Mouse (Mus musculus): ENCODE data around the gene Lrch4.
"Not testable (repeated sequence)": the region's sequence is repeated elsewhere in the genome, so short reads cannot be mapped to it uniquely, and the experiment has no call there.

Lrch4 gene

DNA sequence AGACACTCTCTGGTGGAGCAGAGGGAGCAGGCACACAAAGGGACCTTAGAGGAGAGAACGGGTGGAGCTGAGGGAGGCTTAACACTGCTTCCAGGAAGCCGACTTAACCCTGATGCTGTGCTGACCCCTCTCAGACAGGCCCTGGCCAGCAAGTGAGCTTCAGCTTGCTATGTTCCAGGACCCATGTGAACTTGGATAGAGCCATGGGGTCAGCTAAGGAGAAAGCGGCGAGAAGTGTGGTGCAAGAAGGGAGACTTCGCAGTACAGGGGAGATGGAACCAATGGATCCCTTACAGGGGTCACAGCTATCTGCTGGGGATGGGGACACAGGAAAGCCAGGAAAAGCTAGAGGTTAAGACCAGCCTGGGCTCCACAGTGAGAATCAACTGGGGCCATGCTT, 15.8 kb upstream of the Lrch4 start:
- DNase-seq (ENCODE audit: low spot score), result no peak

DNA sequence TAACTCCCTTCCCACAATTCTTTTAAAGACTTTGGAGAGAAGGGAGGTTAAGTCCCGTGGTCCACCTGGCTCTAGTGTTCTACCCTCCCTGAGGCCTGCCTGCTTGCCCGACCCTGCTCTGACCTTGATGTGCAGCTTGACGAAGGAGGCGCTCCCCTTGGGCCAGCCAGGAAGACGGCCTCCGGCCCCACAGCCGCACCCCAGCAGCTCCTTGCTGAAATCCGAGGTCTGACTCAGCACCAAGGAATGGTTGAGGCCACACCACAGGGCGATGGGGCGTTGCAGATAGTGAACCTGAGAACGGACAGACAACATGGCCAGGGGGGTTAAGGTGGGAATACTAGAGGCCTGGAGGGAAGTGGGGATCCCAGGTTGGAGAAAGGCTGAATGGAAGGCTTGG, 15.4 kb upstream of the Lrch4 start, which contains the start of gene Pcolce:
Gene Pcolce, minus strand, starts transcription at position 235 of the 400 bp plus-strand sequence.
- no peak for DNase-seq (ENCODE audit: low spot score)

DNA sequence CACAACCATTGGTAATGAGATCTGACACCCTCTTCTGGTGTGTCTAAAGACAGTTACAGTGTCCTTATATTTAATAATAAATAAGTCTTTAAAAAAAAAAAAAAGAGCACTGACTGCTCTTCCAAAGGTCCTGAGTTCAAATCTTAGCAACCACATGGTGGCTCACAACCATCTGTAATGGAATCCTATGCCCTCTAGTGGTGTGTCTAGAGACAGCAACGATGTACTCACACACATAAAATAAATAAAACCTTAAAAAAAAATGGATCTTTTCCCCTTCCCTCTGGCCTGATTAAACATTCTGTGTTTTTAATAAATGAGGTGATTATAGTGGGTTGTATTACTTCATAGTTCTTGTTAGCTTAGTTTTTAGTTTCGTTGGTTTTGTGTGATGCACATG, 14.0 kb upstream of the Lrch4 start:
- DNase-seq (ENCODE audit: low spot score), result not testable (repeated sequence)

DNA sequence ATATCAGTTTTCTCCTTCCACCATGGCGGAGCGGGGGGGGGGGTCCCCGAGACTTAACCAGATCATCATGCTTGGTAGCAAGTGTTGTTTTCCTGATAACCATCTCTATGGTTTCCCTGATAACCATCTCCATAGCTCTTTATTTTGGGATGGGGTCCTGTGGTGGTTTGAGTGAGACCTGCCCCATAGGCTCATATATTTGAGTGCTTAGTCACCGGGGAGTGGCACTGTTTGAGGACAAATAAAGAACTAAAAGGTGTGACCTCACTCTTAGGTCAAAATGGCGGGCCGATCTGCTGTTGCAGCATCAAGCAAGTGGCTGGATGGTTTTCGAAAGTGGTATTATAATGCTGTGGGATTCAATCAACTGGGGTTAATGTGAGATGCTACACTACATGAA, 13.6 kb upstream of the Lrch4 start:
- DNase-seq (ENCODE audit: low spot score), result no peak

DNA sequence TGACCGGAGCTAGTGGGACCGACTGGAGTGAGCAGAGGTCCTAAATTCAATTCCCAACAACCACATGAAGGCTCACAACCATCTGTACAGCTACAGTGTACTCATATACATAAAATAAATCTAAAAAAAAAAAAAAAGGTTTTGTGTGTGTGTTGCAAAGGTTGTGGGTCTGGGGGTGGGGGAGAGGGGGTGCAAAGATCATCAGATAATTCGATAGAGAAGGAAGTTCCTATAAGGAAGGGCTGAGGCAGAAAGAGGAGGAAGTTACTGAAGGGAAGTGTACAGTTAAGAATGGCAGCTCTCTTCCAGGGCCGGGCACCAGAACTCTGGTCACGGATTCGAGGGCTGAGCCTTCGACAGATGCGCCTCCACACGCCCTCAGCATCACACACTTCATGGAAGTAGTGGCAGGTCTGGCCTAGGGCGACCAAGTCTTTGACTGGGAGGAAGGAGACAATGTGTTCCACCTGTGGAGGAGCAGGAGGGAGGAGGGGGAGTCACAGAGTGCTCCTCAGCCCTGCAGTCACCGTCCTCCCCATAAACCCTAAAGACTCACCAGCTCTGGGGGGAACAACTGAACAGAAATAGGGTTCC, 4.9 kb upstream of the Lrch4 start:
- DNase-seq (ENCODE audit: low spot score), result no peak

DNA sequence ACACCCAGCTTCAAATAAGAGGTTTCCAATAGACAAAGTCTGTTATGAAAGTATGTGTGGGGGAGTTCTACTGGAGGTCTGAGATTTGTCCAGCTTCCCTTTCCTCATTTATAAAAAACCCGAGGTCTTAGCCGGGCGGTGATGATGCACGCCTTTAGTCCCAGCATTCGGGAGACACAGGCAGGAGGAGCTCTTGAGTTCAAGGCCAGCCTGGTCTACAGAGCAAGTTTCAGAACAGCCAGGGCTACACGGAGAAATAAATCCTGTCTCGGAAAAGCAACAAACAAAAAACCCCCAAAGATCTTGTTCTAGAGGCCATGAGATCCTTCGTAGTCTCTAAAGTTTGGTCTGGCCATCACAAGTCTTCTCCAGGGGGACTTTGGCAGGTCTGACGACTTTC, 930 bp upstream of the Lrch4 start:
- DNase-seq (ENCODE audit: low spot score), result no peak

DNA sequence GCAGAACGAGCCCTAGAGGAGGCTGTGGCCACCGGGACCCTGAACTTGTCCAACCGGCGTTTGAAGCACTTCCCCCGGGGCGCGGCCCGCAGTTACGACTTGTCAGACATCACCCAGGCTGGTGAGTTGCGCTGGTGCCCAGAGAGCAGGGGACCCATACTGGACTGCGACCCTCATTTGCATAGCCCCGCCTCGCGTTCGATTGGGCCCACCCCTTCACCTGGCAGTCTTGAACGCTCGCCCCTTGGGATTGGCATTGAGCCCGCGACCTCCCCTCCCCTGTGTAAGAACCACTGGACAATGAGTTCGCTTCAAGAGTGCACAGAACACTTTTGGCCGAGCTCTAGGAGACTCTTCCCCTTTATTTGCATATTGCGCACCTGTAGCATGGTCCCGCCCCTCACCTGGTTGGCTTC, 393 bp downstream of the Lrch4 start:
- DNase-seq (ENCODE audit: low spot score), result no peak

DNA sequence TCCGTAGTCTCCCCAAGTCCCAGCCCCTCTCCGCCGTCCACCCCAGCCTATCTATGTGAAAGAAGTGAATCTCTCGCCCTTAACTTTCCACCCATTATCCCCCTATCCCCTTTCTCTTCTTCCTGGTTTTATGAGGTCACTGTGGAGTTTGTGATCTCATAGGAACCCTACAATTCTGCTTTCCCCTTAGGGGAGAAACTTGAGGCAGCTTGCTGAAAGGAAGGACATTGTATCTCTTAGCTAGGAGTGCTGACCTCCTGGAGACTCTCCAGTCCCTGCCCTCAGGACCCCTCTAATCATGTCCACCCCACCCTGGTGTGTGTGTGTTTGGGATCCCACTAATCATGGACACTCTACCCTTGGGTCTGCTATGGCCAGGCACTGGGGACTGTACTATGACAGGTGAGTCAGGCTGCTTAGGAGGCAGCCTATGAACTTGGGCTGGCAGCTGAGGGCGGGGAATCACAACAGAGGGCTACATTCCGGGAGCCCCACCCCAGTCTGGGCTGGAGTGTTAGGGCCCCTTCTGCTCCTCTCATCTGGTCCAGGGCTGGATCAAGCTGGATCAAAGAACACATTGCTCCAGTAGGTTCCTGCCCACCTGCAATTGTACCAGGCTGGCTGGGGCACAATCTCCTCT, 1.1 kb downstream of the Lrch4 start:
- no peak for DNase-seq (ENCODE audit: low spot score)

DNA sequence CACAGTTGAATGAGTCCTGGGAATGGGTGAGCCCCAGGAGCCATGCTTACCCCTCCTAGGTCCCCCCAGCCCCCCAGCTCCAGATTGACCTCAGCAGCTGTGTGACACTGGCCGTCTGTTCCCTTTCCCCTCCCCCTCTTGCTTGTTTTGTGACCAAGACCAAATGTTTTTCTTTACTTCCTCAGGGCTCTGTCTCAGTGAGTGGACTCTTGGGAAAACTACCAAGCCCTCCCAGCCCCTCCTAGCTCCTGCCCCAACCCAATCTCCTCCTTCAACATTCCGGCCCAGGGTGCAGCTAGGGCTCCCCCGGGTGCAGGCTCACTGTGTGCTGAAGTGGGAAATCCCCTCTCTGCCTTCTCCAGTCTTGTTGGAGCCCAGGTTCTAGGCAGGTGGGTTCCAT, 1.7 kb downstream of the Lrch4 start:
- no peak for DNase-seq (ENCODE audit: low spot score)

DNA sequence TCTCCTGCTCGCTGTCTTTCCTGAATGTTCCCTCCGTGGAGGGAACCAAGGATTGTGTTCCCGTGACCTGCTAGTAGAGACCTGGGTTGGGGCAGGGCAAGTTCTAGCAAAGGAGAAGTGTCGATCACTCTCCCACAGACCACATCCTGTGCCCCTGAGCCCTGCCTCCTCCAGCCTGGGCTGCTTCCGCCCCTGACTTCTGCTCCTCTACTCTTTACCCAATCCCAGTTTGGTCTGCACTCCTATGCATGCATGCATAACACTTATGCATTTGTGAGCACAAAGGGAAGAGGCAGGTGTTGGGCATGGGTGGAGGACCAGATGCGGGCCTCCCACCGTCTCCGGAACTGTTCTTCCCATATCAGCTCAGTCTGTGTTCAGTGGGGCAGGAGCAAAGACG, 2.2 kb downstream of the Lrch4 start:
- DNase-seq (ENCODE audit: low spot score), result no peak

DNA sequence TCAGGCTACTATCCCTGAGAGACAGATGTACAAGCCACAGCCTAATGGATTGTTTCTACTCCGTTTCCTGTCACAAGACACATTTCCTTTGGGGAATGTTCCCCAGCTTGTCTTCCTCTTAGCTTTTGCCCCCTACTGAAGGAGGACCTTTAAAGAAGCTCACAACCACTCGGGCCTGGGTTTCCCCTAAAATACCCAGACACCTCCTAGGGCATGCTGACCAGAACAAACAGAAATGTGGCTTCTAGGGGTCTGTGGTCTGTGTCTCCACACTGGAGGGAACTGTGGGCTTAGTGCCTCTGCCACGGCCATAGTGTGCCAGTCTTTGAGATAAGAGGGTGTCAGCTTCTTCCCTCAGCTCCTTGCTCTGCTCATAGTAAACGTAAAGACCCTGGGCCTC, 2.7 kb downstream of the Lrch4 start:
- no peak for DNase-seq (ENCODE audit: low spot score)

DNA sequence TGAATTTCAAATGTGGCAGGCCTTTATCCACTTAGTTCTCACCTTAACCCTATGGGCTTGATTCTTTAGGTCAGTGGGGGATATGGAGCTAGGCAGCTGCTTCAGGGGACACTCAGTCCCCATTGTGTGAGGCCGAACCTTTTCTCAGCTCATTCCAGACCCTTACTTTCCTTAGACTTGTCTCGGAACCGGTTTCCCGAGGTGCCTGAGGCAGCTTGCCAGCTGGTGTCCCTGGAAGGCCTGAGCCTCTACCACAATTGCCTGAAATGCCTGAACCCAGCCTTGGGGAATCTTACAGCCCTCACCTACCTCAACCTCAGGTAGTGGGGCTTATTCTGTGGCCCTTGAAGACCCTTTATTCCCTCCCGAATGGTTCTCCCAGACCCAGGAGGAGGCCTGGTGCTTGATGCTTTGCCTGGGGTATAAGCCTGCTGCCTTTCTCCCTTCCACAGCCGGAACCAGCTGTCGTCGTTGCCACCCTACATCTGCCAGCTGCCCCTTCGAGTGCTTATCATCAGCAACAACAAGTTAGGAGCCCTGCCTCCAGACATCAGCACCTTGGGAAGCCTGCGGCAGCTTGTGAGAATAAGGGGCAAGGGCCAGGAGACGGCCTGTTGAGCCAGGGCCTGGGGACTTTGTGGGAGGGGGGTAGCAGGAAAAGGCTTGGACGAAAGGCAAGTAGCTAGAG, 4.6 kb downstream of the Lrch4 start:
- no peak for DNase-seq (ENCODE audit: low spot score)

DNA sequence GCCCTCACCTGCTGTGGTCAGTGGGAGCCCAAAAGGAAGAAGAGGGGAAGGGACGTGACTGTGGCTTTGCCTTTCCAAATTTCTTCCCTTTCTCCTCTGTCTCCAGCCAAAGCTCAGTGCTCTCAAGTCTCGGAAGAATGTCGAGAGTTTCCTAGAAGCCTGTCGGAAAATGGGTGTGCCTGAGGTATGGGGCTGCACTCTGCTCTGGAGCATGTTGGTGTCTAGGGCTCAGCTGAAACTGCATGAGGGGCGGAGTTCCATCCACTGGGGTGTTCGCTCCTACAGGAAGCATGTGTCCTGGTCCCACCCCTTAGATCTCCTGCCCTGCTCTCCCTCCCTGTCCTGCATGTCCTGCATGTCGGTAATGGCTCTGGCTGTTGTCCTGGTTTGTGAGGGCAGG, 10.6 kb downstream of the Lrch4 start:
- no peak for DNase-seq (ENCODE audit: low spot score)

DNA sequence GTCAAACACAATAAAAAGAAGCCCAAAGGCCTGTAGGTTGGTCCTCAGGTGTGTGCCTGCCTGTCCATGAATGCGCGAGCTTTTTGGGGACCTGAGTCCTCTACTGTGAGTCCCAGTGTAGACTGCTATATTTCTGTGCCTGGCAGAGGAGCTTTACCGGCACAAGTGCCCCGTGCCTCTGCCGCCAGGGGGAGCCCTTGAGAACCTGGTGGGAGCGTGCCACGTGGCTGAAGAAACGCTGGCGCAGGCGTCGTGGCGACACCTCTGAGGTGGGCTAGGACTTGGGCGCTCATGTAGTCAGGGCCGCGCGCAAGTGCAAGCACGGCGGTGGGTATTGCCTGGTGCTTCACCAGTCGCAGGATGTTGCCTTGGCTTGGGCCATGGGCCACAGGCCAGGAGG, 12.1 kb downstream of the Lrch4 start, which contains the start of gene Sap25:
Gene Sap25, plus strand, starts transcription at position 281 of the 400 bp plus-strand sequence.
- DNase-seq (ENCODE audit: low spot score), result no peak

DNA sequence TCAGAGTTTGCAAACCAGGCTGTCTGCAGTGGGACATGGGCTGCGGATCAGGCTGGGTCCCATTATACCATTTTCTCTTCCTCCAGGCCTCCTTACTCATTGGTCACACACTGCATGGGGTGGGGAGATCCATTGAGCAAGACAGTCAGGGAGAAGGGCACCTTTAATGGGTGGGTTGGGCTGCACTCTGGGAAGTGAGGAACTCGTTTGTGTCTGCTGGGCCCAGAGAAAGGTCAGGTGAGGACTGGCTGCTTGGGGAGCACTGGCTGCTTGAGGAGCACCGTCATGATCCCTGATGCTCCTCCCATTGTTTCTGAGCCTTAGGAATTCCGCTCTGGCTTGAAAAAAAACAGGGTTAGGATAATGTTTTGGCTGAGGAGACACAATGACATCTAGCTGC, 14.0 kb downstream of the Lrch4 start:
- DNase-seq (ENCODE audit: low spot score), result no peak

DNA sequence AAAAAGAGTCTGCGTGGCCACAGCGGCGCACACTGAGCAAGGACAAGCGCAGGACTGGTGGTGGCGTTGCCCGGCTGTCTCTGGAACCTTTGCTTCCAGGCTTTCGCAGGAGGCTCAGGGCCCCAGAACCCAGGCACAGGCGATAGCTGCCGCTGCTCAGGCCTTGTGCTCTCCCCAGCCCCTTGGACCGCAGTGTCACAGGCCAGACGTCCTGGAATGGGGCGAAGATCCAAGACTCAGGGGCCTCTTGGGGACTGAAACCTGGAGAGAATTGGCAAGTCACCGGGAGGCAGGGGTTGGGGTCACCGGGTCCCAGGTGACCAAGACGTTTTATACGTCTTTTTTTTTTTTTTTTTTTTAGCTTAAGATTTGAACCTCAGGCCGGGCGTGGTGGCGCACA, 15.6 kb downstream of the Lrch4 start:
- no peak for DNase-seq (ENCODE audit: low spot score)

DNA sequence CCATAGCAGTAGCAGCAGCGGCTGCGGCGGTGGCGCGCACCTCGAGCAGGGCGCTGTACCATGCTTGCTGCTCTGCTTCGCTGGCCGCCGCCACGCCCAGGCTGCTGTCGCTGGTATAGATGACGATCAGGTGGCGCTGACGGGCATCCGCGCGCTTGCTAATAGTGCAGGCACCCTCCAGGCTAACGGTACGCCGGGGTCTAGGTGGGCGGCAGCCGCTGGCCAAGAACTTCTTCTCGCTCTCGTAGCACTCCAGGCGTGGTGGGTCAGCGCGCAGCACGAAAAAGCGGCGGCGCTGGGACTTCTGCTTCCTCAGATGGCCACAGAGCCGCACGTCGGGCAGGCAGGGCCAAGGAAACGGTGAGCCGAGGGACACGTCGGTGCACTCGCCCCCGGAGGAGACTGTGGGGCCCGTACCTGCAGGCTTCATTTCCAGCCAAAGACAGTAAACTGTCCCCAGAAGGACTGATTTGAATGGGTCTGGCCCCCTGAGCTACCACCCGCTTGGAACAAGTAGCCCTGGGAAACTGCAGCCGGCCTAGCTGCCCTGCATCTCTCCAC, 16.2 kb downstream of the Lrch4 start:
- DNase-seq (ENCODE audit: low spot score), result no peak

DNA sequence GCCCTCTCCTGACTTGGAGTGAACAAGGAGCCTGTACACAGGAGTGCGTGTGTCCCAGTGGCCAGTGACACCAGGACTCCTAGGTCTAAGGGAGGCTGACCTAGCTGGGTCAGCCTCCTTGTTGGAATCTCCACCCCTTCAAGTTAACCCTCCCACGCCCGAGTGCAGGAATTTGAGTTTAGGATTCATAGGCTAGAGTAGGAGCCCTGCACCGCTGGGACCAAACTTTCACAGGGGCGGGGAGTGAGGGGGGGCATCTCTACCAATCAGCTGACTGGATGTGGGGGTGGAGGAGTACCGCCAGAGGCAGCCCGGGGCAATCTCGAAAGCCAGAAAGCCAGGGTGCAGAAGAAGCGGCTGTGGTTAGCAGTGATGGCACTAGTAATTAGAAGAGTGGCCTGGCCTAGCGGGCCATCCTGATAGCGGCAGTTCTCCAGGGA, 16.8 kb downstream of the Lrch4 start, which contains the start of gene Irs3:
Gene Irs3, minus strand, starts transcription at position 63 of the 440 bp plus-strand sequence.
- DNase-seq (ENCODE audit: low spot score), result no peak

DNA sequence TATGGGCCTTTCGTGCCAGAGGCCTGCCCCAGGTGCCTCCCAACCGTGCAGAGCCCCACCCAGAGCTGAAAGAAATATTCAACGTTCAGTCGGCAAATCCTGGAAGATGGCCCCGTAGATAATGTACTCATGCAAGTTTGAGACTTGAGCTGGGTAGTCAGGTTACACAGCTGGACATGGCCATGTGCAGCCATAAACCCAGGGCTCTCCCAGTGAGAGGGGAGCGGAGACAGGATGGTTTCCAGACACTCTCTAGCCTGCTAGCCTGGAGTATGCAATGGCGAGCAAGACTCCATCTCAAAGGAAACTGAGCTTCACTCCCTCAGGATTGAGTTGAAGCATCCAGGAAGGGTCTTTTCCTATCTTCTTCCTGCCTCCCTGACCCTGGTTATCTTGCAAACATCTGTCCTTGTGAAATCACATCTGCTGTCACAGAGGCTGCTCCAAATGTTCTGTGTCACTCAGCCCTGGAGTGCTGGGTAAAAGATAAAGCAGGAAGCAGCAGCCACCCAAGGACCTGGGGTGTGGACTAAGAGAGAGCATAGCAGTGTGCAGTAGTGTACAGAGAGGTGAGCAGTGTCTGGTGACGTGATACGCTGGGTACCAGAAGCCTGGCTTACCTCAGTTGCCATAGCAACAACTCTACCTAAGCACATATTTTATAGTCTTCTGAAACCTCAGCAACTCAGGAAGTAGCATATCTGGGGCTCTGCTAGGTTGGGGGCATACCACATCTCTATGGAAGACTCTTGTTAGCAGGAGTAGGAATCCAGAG, 19.1 kb downstream of the Lrch4 start:
- DNase-seq (ENCODE audit: low spot score), result no peak

DNA sequence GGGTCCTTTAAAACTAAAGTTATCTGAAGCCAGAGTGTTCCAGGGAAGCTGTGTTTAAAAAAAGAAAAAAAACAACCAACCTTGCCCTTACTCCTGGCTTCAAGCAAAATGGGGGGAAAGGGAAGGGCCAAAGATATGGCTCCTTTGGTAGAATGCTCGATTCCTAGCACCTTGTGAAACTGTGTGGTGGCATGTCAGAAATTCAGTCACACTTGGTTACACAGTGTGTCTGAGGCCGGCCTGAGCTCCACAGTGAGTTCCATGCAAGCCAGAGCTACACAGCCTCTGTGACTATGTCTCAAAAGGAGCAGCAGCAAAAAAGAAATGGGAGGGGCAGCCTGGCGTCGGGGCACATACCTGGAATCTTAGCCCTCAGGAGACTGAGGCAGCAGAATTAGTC, 20.3 kb downstream of the Lrch4 start:
- DNase-seq (ENCODE audit: low spot score), result no peak

DNA sequence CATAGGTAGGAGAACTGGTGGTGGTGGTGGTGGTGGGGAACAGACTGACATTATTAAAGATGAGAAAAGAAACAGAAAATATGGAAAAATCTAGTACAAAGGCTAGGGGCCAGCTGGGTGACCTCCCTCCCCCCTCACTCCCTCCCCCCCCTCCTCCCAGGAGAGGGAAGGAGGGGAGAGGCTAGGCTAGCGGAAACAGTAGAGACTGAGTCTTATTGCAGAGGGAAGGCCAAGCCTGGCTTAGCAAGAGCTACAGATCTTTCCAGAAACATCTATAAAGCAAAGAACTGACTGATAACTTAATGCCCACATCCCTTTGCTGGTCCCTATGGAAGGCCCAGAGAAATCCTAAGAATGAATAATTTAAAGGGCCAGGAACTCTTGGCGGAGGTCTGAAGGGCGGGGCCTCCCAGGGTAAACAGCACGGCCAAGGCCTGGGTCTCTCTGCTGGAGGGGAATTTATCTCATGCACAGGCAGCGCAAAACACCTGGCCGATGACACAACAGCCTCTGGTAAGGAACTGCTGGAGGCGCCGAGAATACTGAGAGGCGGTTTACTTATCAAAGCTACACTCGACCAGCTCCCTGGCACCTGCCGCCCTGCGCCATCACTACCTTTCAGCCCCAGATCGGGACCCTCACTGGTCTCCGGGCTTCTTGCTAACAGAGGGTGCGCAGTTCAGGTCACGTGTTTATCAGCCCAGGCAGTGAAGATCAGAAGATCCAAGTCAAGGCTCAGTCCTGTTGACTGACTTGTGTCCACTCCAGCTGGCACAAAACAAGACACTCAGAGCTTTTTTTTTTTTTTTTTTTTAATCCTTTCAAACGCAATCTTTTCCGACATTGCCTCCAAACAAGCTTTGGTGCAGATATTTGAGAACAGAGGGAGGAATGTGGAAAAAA, 21.0 kb downstream of the Lrch4 start:
- DNase-seq (ENCODE audit: low spot score), result no peak
